Mouse (Mus musculus) liver, adult 2 months (tissue): ENCODE results near the gene Rrnad1. TPM values are rescaled to one million over a fixed set of nuclear protein-coding genes. Genes with fewer than 3 reads are reported as not detected.

Experiments
- DNase-seq: peaks from one replicate; pipeline ENCODE4 v3.0.0-alpha.2; 2011; ENCODE audit warnings: low read depth, low spot score; ENCODE audit errors: extremely low read depth
- H3K27ac ChIP-seq: fragments of 200-500 bp; replicated peaks from 2 replicates; pipeline ENCODE4 v1.5.1; 2012; ENCODE audit warnings: low read depth, mild to moderate bottlenecking, control low read depth, inconsistent platforms, low read length; ENCODE audit not compliant: insufficient read depth
- H3K27me3 ChIP-seq: fragments of 200-500 bp; 2 replicates; pipeline ENCODE4 v1.6.1; 2012; ENCODE audit warnings: mild to moderate bottlenecking, moderate library complexity, low read length, inconsistent platforms; ENCODE audit not compliant: control insufficient read depth, insufficient read depth
- H3K36me3 ChIP-seq: fragments of 200-500 bp; 2 replicates; pipeline ENCODE4 v1.6.1; 2012; ENCODE audit warnings: low read length, inconsistent platforms; ENCODE audit not compliant: control insufficient read depth, insufficient read depth
- H3K4me1 ChIP-seq: fragments of 200-500 bp; 2 replicates; pipeline ENCODE4 v1.6.1; 2011; ENCODE audit warnings: low read length; ENCODE audit not compliant: control insufficient read depth, insufficient read depth
- H3K4me3 ChIP-seq: fragments of 200-500 bp; 2 replicates; pipeline ENCODE4 v1.5.1; 2011; ENCODE audit warnings: low read depth, mild to moderate bottlenecking, control low read depth, low read length, moderate library complexity; ENCODE audit not compliant: insufficient read depth
- H3K79me2 ChIP-seq: fragments of 200-500 bp; 2 replicates; pipeline ENCODE4 v1.6.1; 2012; ENCODE audit warnings: inconsistent platforms, mild to moderate bottlenecking, low read length, moderate library complexity; ENCODE audit not compliant: control insufficient read depth, insufficient read depth
- H3K9ac ChIP-seq: fragments of 200-500 bp; 2 replicates; pipeline ENCODE4 v1.6.1; 2012; ENCODE audit warnings: low read depth, mild to moderate bottlenecking, control low read depth, inconsistent platforms, low read length
- CTCF ChIP-seq: fragments of 200-500 bp; IDR thresholded peaks from 2 replicates; pipeline ENCODE4 v1.5.1; 2011; ENCODE audit warnings: low read depth, low read length, control low read depth
- POLR2A ChIP-seq: fragments of 200-500 bp; IDR thresholded peaks from 2 replicates; pipeline ENCODE4 v1.6.1; 2011; ENCODE audit warnings: low read length, control low read depth; ENCODE audit not compliant: insufficient read depth; ENCODE audit errors: extremely low read depth
- WGBS: fragments of 180-500 bp; shearing (Covaris S2); methylation state at CpG from one replicate; pipeline ENCODE4 v1.1.7; 2018; 5-methylcytosine and 5-hydroxymethylcytosine counted together
- polyA plus RNA-seq: library from polyadenylated mRNA; depleted of rRNA; stranded (reverse); fragments of >200 nt; gene quantifications from 2 replicates; pipeline ENCODE4 v1.2.3, GENCODE M21; 2012
- total RNA-seq: library from RNA; depleted of rRNA; stranded (reverse); fragments of >200 nt; gene quantifications from 2 replicates; pipeline ENCODE4 v1.2.3, GENCODE M21; 2014

Gene Rrnad1
- total and polyA plus RNA-seq, 2 experiments: 6.2 to 18.4 TPM

- H3K4me3 ChIP-seq: no peak overlapping the region
- H3K27me3 ChIP-seq: peaks cover 26% of the 10 kb centered on the region; the same call in 1 of the 2 replicates
- H3K9ac ChIP-seq: no peak overlapping the region
- no peaks in the 10 kb centered on the region for H3K79me2 ChIP-seq
- no peak for DNase-seq
- TF ChIP-seq POLR2A (no peak), CTCF (no peak)
- WGBS: 5% methylated on average over 5 of the region's 5 CpGs
- H3K36me3 ChIP-seq: no peaks in the 10 kb centered on the region
- no peak overlapping the region for H3K27ac ChIP-seq
- H3K4me1 ChIP-seq: peaks cover 3% of the 10 kb centered on the region
These were observed 21.9 kb upstream of the Rrnad1 start for GRCm38 (mm10) chr3:87952440-87952839.

GRCm38 (mm10) chr3:87951946-87952345, 21.4 kb upstream of the Rrnad1 start:
- H3K9ac ChIP-seq: no peak overlapping the region
- WGBS: 22% methylated on average over 12 of the region's 12 CpGs
- TF ChIP-seq POLR2A (no peak), CTCF (no peak)
- no peaks in the 10 kb centered on the region for H3K36me3 ChIP-seq
- H3K27me3 ChIP-seq: peaks cover 26% of the 10 kb centered on the region; the same call in 1 of the 2 replicates
- H3K4me3 ChIP-seq: no peak overlapping the region
- H3K4me1 ChIP-seq: peaks cover 6% of the 10 kb centered on the region
- no peak for DNase-seq
- no peaks in the 10 kb centered on the region for H3K79me2 ChIP-seq
- no peak overlapping the region for H3K27ac ChIP-seq

- H3K36me3 ChIP-seq: no peaks in the 10 kb centered on the region
- TF ChIP-seq POLR2A: no peak
- no peak for TF ChIP-seq CTCF
- H3K27ac ChIP-seq: no peak overlapping the region
- no peaks in the 10 kb centered on the region for H3K79me2 ChIP-seq
- no peak for DNase-seq
- WGBS: 21% methylated on average over 13 of the region's 13 CpGs
- peaks cover 26% of the 10 kb centered on the region; the same call in 1 of the 2 replicates for H3K27me3 ChIP-seq
- H3K4me3 ChIP-seq: no peak overlapping the region
- peaks cover 6% of the 10 kb centered on the region for H3K4me1 ChIP-seq
- H3K9ac ChIP-seq: no peak overlapping the region
These were observed 19.5 kb upstream of the Rrnad1 start for GRCm38 (mm10) chr3:87949955-87950515.

GRCm38 (mm10) chr3:87949266-87949954, 18.9 kb upstream of the Rrnad1 start:
- peaks cover 26% of the 10 kb centered on the region; the same call in 1 of the 2 replicates for H3K27me3 ChIP-seq
- no peak for TF ChIP-seq CTCF
- TF ChIP-seq POLR2A: no peak

GRCm38 (mm10) chr3:87948378-87949265, 18.1 kb upstream of the Rrnad1 start, which contains the start of gene Crabp2:
Crabp2 (plus strand) TSS chr3:87948666.
- WGBS: 6% methylated on average over 35 of the region's 35 CpGs
- no peak for DNase-seq
- H3K9ac ChIP-seq: no peak within 1 kb of the TSS
- H3K4me1 ChIP-seq: peaks cover 6% of the 10 kb centered on the region
- H3K79me2 ChIP-seq: no peaks in the 10 kb centered on the region
- TF ChIP-seq POLR2A (no peak), CTCF (no peak)
- peaks cover 26% of the 10 kb centered on the region; the same call in 1 of the 2 replicates for H3K27me3 ChIP-seq
- no peak within 1 kb of the TSS for H3K27ac ChIP-seq
- no peak within 1 kb of the TSS for H3K4me3 ChIP-seq
- H3K36me3 ChIP-seq: no peaks in the 10 kb centered on the region

More at GRCm38 (mm10) chr3:87949266-87949954, 18.9 kb upstream of the Rrnad1 start:
- no peak for DNase-seq
- no peak overlapping the region for H3K4me3 ChIP-seq
- no peak overlapping the region for H3K27ac ChIP-seq
- H3K9ac ChIP-seq: no peak overlapping the region
- 22% methylated on average over 16 of the region's 16 CpGs for WGBS
- H3K79me2 ChIP-seq: no peaks in the 10 kb centered on the region
- no peaks in the 10 kb centered on the region for H3K36me3 ChIP-seq
- H3K4me1 ChIP-seq: peaks cover 6% of the 10 kb centered on the region
